Mouse (Mus musculus): Measurements from ENCODE around the gene F12. TPM values are rescaled to one million over a fixed set of nuclear protein-coding genes. Genes with fewer than 3 reads are reported as not detected.

The F12 gene
- polyA plus RNA-seq, 1 experiment from 2014 or later, result 0.17 TPM

GRCm38 (mm10) chr13:55465830-55466440, 39.3 kb upstream of the F12 start:
- H3K4me3 ChIP-seq, result peak overlapping the region; percentile 91
- ATAC-seq (ENCODE audit: low FRiP score, low read depth), result no peak
- no peaks in the 10 kb centered on the region for H3K9me3 ChIP-seq
- peak overlapping the region; percentile 96 for H3K9ac ChIP-seq
- H3K4me1 ChIP-seq (replicated peaks), result peaks cover 77% of the 10 kb centered on the region
- peak overlapping the region; percentile 99 for H3K27ac ChIP-seq (replicated peaks)
- no peaks in the 10 kb centered on the region for H3K36me3 ChIP-seq
- WGBS, result 45% methylated on average over 5 of the region's 5 CpGs
- H3K4me2 ChIP-seq, result peak overlapping the region; percentile 81
- H3K27me3 ChIP-seq, result no peaks in the 10 kb centered on the region

GRCm38 (mm10) chr13:55465184-55465583, 38.6 kb upstream of the F12 start:
- Histone ChIP-seq H3K27ac (replicated peaks) (peak overlapping the region; percentile 99), H3K4me3 (peak overlapping the region; percentile 91), H3K36me3 (no peaks in the 10 kb centered on the region; the same call in 1 of the 2 replicates), H3K9ac (peak overlapping the region; percentile 96), H3K27me3 (no peaks in the 10 kb centered on the region), H3K4me1 (replicated peaks) (peaks cover 69% of the 10 kb centered on the region), H3K9me3 (no peaks in the 10 kb centered on the region), H3K4me2 (peak overlapping the region; percentile 81)
- peak; percentile 31; the same call in 1 of the 2 replicates for ATAC-seq (ENCODE audit: low FRiP score, low read depth)
- WGBS, result 1% methylated on average over 3 of the region's 3 CpGs

DNA sequence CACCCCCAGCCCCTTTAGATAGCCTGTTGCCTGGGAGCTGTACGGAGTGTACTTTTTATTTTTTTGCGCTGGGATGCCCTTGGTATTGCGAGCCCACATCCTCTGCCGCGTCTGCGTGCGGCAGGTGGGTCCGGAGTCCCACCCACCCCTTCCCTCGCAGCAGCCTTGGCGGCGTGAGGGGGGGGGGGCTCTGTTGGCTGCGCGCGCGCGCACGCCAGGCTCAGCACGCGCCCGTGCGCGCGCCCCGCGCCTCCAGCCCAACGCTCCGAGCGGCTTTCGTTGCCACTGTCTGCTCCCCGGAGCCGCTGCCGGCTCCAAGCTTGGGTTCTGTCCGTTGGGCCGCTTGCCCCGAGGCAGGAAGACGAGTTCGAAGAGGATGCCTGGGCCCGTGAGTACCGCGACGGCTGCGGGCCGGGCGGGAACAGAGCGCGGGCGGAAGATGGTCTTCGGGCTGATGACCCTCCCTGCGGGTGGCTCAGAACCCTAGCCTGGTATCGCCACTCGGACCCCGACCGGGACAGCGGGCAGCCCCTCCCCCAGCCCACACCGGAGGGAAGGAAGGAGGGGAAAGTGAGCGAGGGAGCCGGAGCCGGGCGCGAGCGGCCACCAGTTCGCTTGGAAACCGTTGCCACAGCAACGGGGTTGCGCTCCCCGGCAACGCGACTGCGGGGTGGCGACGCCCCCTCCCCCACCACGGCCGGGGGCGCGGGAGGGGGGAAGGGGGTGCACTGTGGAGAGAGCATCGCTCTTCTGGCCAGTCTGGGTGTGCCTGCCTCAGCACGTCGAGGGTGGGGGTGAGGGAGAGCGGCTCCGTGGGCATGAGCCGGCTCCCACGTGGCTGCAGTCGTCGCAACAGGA, 37.7 kb upstream of the F12 start, which contains the start of gene Prr7:
Gene Prr7 (plus strand): TSS at position 241 of the 858 bp plus-strand sequence.
- no peaks in the 10 kb centered on the region for H3K27me3 ChIP-seq
- peak within 1 kb of the TSS; percentile 81 for H3K4me2 ChIP-seq
- H3K4me1 ChIP-seq (replicated peaks), result peaks cover 60% of the 10 kb centered on the region
- no peaks in the 10 kb centered on the region for H3K9me3 ChIP-seq
- peak within 1 kb of the TSS; percentile 99 for H3K27ac ChIP-seq (replicated peaks)
- peaks cover 7% of the 10 kb centered on the region; the same call in 1 of the 2 replicates for H3K36me3 ChIP-seq
- ATAC-seq (ENCODE audit: low FRiP score, low read depth), result peak; percentile 81
- peak within 1 kb of the TSS; percentile 96 for H3K9ac ChIP-seq
- H3K4me3 ChIP-seq, result peak within 1 kb of the TSS; percentile 91
- WGBS, result under 1% methylated on average over 73 of the region's 84 CpGs

GRCm38 (mm10) chr13:55463399-55464026, 36.9 kb upstream of the F12 start:
- H3K9me3 ChIP-seq, result no peaks in the 10 kb centered on the region
- no peak; the same call in 1 of the 2 replicates for ATAC-seq (ENCODE audit: low FRiP score, low read depth)
- H3K4me3 ChIP-seq, result peak overlapping the region; percentile 91
- H3K4me2 ChIP-seq, result peak overlapping the region; percentile 81
- peak overlapping the region; percentile 96 for H3K9ac ChIP-seq
- 6% methylated on average over 14 of the region's 14 CpGs for WGBS
- peaks cover 53% of the 10 kb centered on the region for H3K4me1 ChIP-seq (replicated peaks)
- H3K36me3 ChIP-seq, result peaks cover 14% of the 10 kb centered on the region; the same call in 1 of the 2 replicates
- no peaks in the 10 kb centered on the region for H3K27me3 ChIP-seq
- H3K27ac ChIP-seq (replicated peaks), result peak overlapping the region; percentile 99

- WGBS, result 61% methylated on average over 2 of the region's 2 CpGs
- no peak for ATAC-seq (ENCODE audit: low FRiP score, low read depth)
- Histone ChIP-seq H3K9ac (no peak overlapping the region), H3K27ac (replicated peaks) (no peak overlapping the region), H3K4me3 (no peak overlapping the region), H3K4me2 (peak overlapping the region; percentile 81; the same call in 1 of the 2 replicates), H3K9me3 (no peaks in the 10 kb centered on the region), H3K4me1 (replicated peaks) (peaks cover 47% of the 10 kb centered on the region), H3K27me3 (no peaks in the 10 kb centered on the region), H3K36me3 (peaks cover 17% of the 10 kb centered on the region; the same call in 1 of the 2 replicates)
Measured at GRCm38 (mm10) chr13:55462965-55463364, 36.4 kb upstream of the F12 start.

DNA sequence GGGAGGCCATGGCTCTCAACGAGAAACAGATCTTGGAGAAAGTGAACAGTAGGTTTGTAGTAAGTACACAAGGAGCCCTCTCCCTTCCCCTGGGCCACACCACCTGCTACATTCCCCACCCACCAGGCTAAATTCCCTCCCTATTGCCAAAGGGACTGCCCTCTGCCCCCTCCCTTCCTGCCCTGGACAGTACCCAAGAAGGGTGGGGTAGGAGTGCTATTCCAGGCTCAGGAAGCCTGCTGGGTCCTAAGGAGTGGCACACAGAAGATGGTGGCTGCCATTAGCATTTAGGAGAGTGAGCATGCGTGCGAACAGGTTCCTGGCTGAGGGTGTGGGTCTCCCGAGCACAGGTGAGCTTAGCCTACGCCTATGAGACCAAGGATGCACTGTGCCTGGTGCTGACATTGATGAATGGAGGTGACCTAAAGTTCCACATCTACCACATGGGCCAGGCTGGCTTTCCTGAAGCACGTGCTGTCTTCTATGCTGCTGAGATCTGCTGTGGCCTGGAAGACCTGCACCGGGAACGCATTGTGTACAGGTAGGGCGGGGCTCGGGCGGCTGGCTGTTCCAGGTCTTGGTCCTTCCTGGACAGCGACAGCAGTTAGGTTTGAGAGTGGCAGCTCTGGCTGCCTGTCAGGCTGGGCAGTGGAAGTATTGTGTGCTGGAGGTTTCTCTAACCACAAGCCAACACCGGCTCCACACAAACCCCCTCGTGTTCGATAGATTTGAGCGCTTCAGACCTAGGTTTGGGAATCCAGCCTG, 25.4 kb upstream of the F12 start:
- no peak overlapping the region for H3K9ac ChIP-seq
- H3K4me3 ChIP-seq, result no peak overlapping the region
- no peaks in the 10 kb centered on the region for H3K9me3 ChIP-seq
- 96% methylated on average over 16 of the region's 16 CpGs for WGBS
- peaks cover 60% of the 10 kb centered on the region for H3K36me3 ChIP-seq
- no peak for ATAC-seq (ENCODE audit: low FRiP score, low read depth)
- no peak overlapping the region for H3K27ac ChIP-seq (replicated peaks)
- no peaks in the 10 kb centered on the region for H3K27me3 ChIP-seq
- no peak overlapping the region for H3K4me2 ChIP-seq
- H3K4me1 ChIP-seq (replicated peaks), result peaks cover 12% of the 10 kb centered on the region

DNA sequence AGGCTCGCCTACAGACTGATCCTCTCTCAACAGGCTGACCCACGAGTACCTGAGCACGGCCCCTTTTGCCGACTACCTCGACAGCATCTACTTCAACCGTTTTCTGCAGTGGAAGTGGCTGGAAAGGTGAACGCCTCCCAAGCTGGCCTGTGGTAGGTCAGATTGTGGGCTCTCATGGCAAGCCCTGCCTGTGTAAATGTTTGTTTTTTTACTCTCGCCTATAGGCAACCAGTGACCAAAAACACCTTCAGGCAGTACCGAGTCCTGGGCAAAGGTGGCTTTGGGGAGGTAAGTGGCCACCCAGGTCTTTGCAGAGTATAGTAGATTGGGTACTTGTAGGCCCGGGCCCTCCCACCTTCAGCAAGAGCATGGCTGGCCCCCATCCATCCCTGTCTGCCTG, 24.7 kb upstream of the F12 start:
- H3K4me2 ChIP-seq, result no peak overlapping the region
- H3K9me3 ChIP-seq, result no peaks in the 10 kb centered on the region
- peaks cover 19% of the 10 kb centered on the region for H3K4me1 ChIP-seq (replicated peaks)
- H3K4me3 ChIP-seq, result no peak overlapping the region
- 92% methylated on average over 10 of the region's 10 CpGs for WGBS
- no peaks in the 10 kb centered on the region for H3K27me3 ChIP-seq
- peaks cover 54% of the 10 kb centered on the region for H3K36me3 ChIP-seq
- no peak for ATAC-seq (ENCODE audit: low FRiP score, low read depth)
- no peak overlapping the region for H3K27ac ChIP-seq (replicated peaks)
- H3K9ac ChIP-seq, result no peak overlapping the region

DNA sequence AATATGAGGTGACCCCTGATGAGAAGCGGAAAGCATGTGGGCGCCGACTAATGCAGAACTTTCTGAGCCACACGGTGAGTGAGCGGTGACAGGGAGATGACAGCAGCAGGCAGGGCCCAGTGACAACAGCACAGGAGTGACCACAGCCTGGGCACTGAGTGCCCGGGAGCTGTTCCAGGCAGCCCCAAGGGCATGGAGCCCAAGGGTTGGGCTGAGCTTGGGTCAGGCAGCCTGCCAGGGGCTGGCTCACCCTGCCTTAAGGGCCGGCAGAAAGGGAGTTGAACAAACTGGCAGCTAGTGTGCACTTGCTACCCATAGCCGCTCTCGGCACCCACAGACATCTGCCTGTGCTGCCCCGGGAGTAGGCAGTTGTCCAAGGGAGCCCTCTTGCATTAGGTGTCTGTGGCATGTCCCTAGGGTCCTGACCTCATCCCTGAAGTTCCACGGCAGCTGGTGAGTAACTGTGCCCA, 24.0 kb upstream of the F12 start:
- no peak overlapping the region for H3K9ac ChIP-seq
- no peak overlapping the region for H3K4me2 ChIP-seq
- peaks cover 25% of the 10 kb centered on the region for H3K4me1 ChIP-seq (replicated peaks)
- no peaks in the 10 kb centered on the region for H3K27me3 ChIP-seq
- WGBS, result 89% methylated on average over 11 of the region's 11 CpGs
- no peak for ATAC-seq (ENCODE audit: low FRiP score, low read depth)
- H3K36me3 ChIP-seq, result peaks cover 48% of the 10 kb centered on the region
- H3K4me3 ChIP-seq, result no peak overlapping the region
- H3K9me3 ChIP-seq, result no peaks in the 10 kb centered on the region
- H3K27ac ChIP-seq (replicated peaks), result no peak overlapping the region

- no peaks in the 10 kb centered on the region for H3K27me3 ChIP-seq
- H3K9me3 ChIP-seq, result no peaks in the 10 kb centered on the region
- H3K9ac ChIP-seq, result no peak overlapping the region
- 93% methylated on average over 17 of the region's 17 CpGs for whole genome bisulfite sequencing
- no peak overlapping the region for H3K4me3 ChIP-seq
- H3K36me3 ChIP-seq, result peaks cover 41% of the 10 kb centered on the region
- H3K4me1 ChIP-seq (replicated peaks), result peaks cover 25% of the 10 kb centered on the region
- no peak overlapping the region for H3K4me2 ChIP-seq
- no peak overlapping the region for H3K27ac ChIP-seq (replicated peaks)
- no peak for ATAC-seq (ENCODE audit: low FRiP score, low read depth)
Measured at GRCm38 (mm10) chr13:55449679-55450441, 23.3 kb upstream of the F12 start.

GRCm38 (mm10) chr13:55449205-55449604, 22.6 kb upstream of the F12 start:
- H3K27me3 ChIP-seq, result no peaks in the 10 kb centered on the region
- H3K27ac ChIP-seq (replicated peaks), result no peak overlapping the region
- H3K9me3 ChIP-seq, result no peaks in the 10 kb centered on the region
- H3K9ac ChIP-seq, result no peak overlapping the region
- peaks cover 37% of the 10 kb centered on the region for H3K36me3 ChIP-seq
- no peak overlapping the region for H3K4me2 ChIP-seq
- H3K4me3 ChIP-seq, result no peak overlapping the region
- ATAC-seq (ENCODE audit: low FRiP score, low read depth), result no peak
- 94% methylated on average over 9 of the region's 9 CpGs for WGBS
- peaks cover 26% of the 10 kb centered on the region for H3K4me1 ChIP-seq (replicated peaks)

- Histone ChIP-seq H3K4me1 (replicated peaks) (peaks cover 33% of the 10 kb centered on the region), H3K9ac (no peak overlapping the region)
- 91% methylated on average over 5 of the region's 5 CpGs for WGBS
Measured at GRCm38 (mm10) chr13:55448131-55448530, 21.5 kb upstream of the F12 start.

More at GRCm38 (mm10) chr13:55448131-55448530, 21.5 kb upstream of the F12 start:
- no peaks in the 10 kb centered on the region for H3K9me3 ChIP-seq
- H3K4me3 ChIP-seq, result no peak overlapping the region
- H3K36me3 ChIP-seq, result peaks cover 28% of the 10 kb centered on the region
- no peak overlapping the region for H3K27ac ChIP-seq (replicated peaks)
- no peaks in the 10 kb centered on the region for H3K27me3 ChIP-seq
- H3K4me2 ChIP-seq, result no peak overlapping the region
- no peak for ATAC-seq (ENCODE audit: low FRiP score, low read depth)
